ENCODE assay signal across 10 mouse cellular contexts in the genomic region with DNA sequence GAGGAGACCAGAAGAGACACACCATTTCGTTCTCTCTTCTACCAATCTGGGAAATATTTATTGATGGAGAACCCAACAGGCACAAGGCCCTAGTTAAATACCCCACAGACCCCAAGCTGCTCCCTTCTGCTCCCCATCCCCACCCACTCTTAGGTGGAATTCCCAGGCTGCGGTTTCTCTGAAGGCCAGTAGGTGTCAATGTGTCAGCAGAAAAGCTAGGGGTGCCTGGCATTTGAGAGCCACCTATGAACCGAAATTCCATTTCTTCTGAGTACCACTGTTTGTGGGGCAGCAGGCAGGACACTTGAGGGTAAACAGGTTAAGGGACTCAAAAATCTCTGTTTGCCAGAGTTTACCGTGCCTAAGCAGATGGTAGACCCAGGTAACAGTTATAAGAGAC. TPM values are rescaled to one million over a fixed set of nuclear protein-coding genes. Genes with fewer than 3 reads are reported as not detected.
DNase-seq lines count a peak whose midpoint lies in the region; ATAC-seq and TF ChIP-seq lines count a peak whose summit lies in the region.
"Had no signal": no experiment of that assay in that cellular context is flagged by ENCODE, and none has a peak within 500 bp of the region (broad histone marks: within the 10 kb centered on the region; RNA-seq: fewer than 3 reads in every experiment).

No protein-coding gene starts in this region.

- H3K27ac ChIP-seq in forebrain, embryonic 14.5 days (ENCODE audit: low read depth, low read length) = no peak overlapping the region
- no peak overlapping the region for H3K27ac ChIP-seq in forebrain, embryonic 11.5 days (ENCODE audit: low read depth, low read length)
- no peak overlapping the region for H3K27ac ChIP-seq in lung, postnatal 0 days (ENCODE audit: low read length)
- H3K27ac ChIP-seq: liver, embryonic 15.5 days had no signal

- no peaks in the 10 kb centered on the region for H3K27me3 ChIP-seq in forebrain, embryonic 14.5 days (replicated peaks; ENCODE audit: control insufficient read depth, insufficient read depth, low read length)
- H3K27me3 ChIP-seq in forebrain, embryonic 11.5 days (ENCODE audit: control insufficient read depth, insufficient read depth, low read length) = no peaks in the 10 kb centered on the region
- peaks cover 6% of the 10 kb centered on the region; the same call in 1 of the 2 replicates for H3K27me3 ChIP-seq in lung, postnatal 0 days (replicated peaks; ENCODE audit: insufficient read depth, low read length)

- TF ChIP-seq CTCF in lung, postnatal 0 days (IDR thresholded peaks at IDR 0.05) = peak; percentile 71

- no peaks in the 10 kb centered on the region for H3K36me3 ChIP-seq in forebrain, embryonic 14.5 days (ENCODE audit: control insufficient read depth, insufficient read depth, low read length)
- H3K36me3 ChIP-seq in forebrain, embryonic 11.5 days (ENCODE audit: control insufficient read depth, insufficient read depth, low read length) = no peaks in the 10 kb centered on the region
- no peaks in the 10 kb centered on the region for H3K36me3 ChIP-seq in lung, postnatal 0 days (ENCODE audit: insufficient read depth, low read length)
- H3K36me3 ChIP-seq: liver, embryonic 15.5 days had no signal

- H3K4me1 ChIP-seq in forebrain, embryonic 14.5 days (ENCODE audit: control insufficient read depth, insufficient read depth, low read length) = peaks cover 15% of the 10 kb centered on the region
- H3K4me1 ChIP-seq in forebrain, embryonic 11.5 days (replicated peaks; ENCODE audit: control insufficient read depth, insufficient read depth, low read length) = peaks cover 6% of the 10 kb centered on the region; the same call in 1 of the 2 replicates
- no peaks in the 10 kb centered on the region for H3K4me1 ChIP-seq in lung, postnatal 0 days (ENCODE audit: insufficient read depth, low read depth, low read length)

- H3K9ac ChIP-seq in forebrain, embryonic 14.5 days (ENCODE audit: low read length) = no peak overlapping the region
- H3K9ac ChIP-seq in forebrain, embryonic 11.5 days (ENCODE audit: low read length) = no peak overlapping the region
- H3K9ac ChIP-seq in lung, postnatal 0 days (replicated peaks; ENCODE audit: low read depth) = no peak overlapping the region
- H3K9ac ChIP-seq: liver, embryonic 15.5 days had no signal

- peak; percentile 75 for DNase-seq in forebrain, embryonic 14.5 days (ENCODE audit: low spot score)
- no peak for DNase-seq in forebrain, embryonic 11.5 days (ENCODE audit: low spot score)
- DNase-seq in left cerebral cortex, adult 18-20 months (ENCODE audit: low spot score in 2 of 2) = peak; percentile 12 to 15
- no peak for DNase-seq in left cerebral cortex, adult 8-10 months (ENCODE audit: low spot score in 2 of 2)
- peak; percentile 54 for DNase-seq in Muller cell, postnatal 12 days (ENCODE audit: inconsistent ontology term)
- DNase-seq in lung, postnatal 0 days (ENCODE audit: low spot score) = peak; percentile 54
- DNase-seq in T-cell, adult 2 months (ENCODE audit: low spot score) = no peak
- DNase-seq in spleen, postnatal 14 days (ENCODE audit: low spot score in 2 of 2) = no peak

- ATAC-seq in forebrain, embryonic 14.5 days = no peak
- ATAC-seq in forebrain, embryonic 11.5 days (replicated peaks; ENCODE audit: low FRiP score) = no peak
- no peak for ATAC-seq in lung, postnatal 0 days

- no peak overlapping the region for H3K4me3 ChIP-seq in forebrain, embryonic 14.5 days (ENCODE audit: low read depth, low read length)
- H3K4me3 ChIP-seq in forebrain, embryonic 11.5 days (ENCODE audit: low read depth, low read length) = no peak overlapping the region
- H3K4me3 ChIP-seq in lung, postnatal 0 days (ENCODE audit: low read depth, low read length) = no peak overlapping the region
- H3K4me3 ChIP-seq: liver, embryonic 15.5 days had no signal

- H3K9me3 ChIP-seq in forebrain, embryonic 14.5 days (replicated peaks; ENCODE audit: control insufficient read depth, low read length) = no peaks in the 10 kb centered on the region
- H3K9me3 ChIP-seq in forebrain, embryonic 11.5 days (ENCODE audit: control insufficient read depth, low read length) = no peaks in the 10 kb centered on the region
- no peaks in the 10 kb centered on the region for H3K9me3 ChIP-seq in lung, postnatal 0 days (ENCODE audit: low read length)
- H3K9me3 ChIP-seq: liver, embryonic 15.5 days had no signal

- no peak for TF ChIP-seq EP300 in lung, postnatal 0 days (IDR thresholded peaks at IDR 0.05)

- 34% methylated on average over 4 of the region's 4 CpGs for WGBS in forebrain, embryonic 14.5 days
- WGBS in forebrain, embryonic 11.5 days = 30% methylated on average over 4 of the region's 4 CpGs
- WGBS in lung, postnatal 0 days = 34% methylated on average over 4 of the region's 4 CpGs

- no peak overlapping the region for H3K4me2 ChIP-seq in forebrain, embryonic 14.5 days (ENCODE audit: low read length)
- no peak overlapping the region for H3K4me2 ChIP-seq in forebrain, embryonic 11.5 days (ENCODE audit: low read depth, low read length, severe bottlenecking)
- H3K4me2 ChIP-seq in lung, postnatal 0 days (replicated peaks; ENCODE audit: low read depth, low read length) = no peak overlapping the region
- H3K4me2 ChIP-seq: liver, embryonic 15.5 days had no signal

RNA-seq across cellular contexts. Expression of a gene that starts 2.2 kb away (rescaled TPM):
- 0.24 TPM in 1 of 2 replicates, not detected in the other for polyA plus RNA-seq in forebrain, embryonic 14.5 days (2014; fragmentation: Nextera tagmentation; extraction: Ambion mirVana)
- polyA plus RNA-seq in forebrain, embryonic 11.5 days (2014; fragmentation: Nextera tagmentation; extraction: Ambion mirVana) = 0.23 and 0.94 TPM in 2 replicates
- not detected for total RNA-seq in left cerebral cortex, adult 18-20 months (2021)
- total RNA-seq in left cerebral cortex, adult 8-10 months (2022) = not detected
- polyA plus RNA-seq in lung, postnatal 0 days (2015; fragmentation: Nextera tagmentation; extraction: Ambion mirVana) = not detected in 2 replicates
- polyA plus RNA-seq: heart, embryonic 14.5 days; liver, embryonic 15.5 days had no signal

Comparison
In these comparisons a context has a peak if more than half of its experiments do, and no peak if none do; other contexts are left out.
1. DNase-seq: peak in forebrain, embryonic 14.5 days (single experiment), left cerebral cortex, adult 18-20 months (2 of 2), Muller cell, postnatal 12 days (single experiment) and lung, postnatal 0 days (single experiment); none in forebrain, embryonic 11.5 days (single experiment), left cerebral cortex, adult 8-10 months (0 of 2), T-cell, adult 2 months (single experiment) and spleen, postnatal 14 days (0 of 2).